Mouse (Mus musculus) brain, embryonic 14.5 days (tissue): Measurements from ENCODE around the gene Rbpjl.

ENCODE experiments used
- CTCF ChIP-seq: fragments of 200-500 bp; IDR thresholded peaks from 2 replicates; pipeline ENCODE4 v1.5.1; 2012; ENCODE audit warnings: inconsistent platforms, mild to moderate bottlenecking, moderate library complexity, borderline replicate concordance; ENCODE audit not compliant: insufficient read depth, insufficient read length; ENCODE audit errors: extremely low read depth
- POLR2A ChIP-seq: fragments of 200-500 bp; IDR thresholded peaks from 2 replicates; pipeline ENCODE4 v1.6.1; 2012; ENCODE audit warnings: mild to moderate bottlenecking, inconsistent platforms, borderline replicate concordance; ENCODE audit not compliant: poor library complexity, insufficient read depth, insufficient read length, severe bottlenecking; ENCODE audit errors: extremely low read depth

- TF ChIP-seq CTCF (no peak), POLR2A (no peak)
These were observed 43.1 kb downstream of the Rbpjl start for GRCm38 (mm10) chr2:164446086-164446469.
